Mouse (Mus musculus): ENCODE results near the gene Mybpc1. TPM values are rescaled to one million over a fixed set of nuclear protein-coding genes. Genes with fewer than 3 reads are reported as not detected.

Mybpc1 gene
- polyA plus RNA-seq, 1 experiment from 2014 or later: 9.6 TPM

- Histone ChIP-seq H3K9me3 (replicated peaks; ENCODE audit: control insufficient read depth, low read length) (no peaks in the 10 kb centered on the region), H3K27ac (ENCODE audit: low read length) (no peak overlapping the region; the same call in 1 of the 2 replicates), H3K36me3 (ENCODE audit: control insufficient read depth, insufficient read depth) (no peaks in the 10 kb centered on the region), H3K27me3 (ENCODE audit: control insufficient read depth, insufficient read depth, low read length) (no peaks in the 10 kb centered on the region), H3K4me2 (ENCODE audit: low read depth, low read length) (peak overlapping the region; percentile 67; the same call in 1 of the 2 replicates), H3K4me3 (ENCODE audit: low read length) (no peak overlapping the region), H3K9ac (ENCODE audit: low read length) (no peak overlapping the region; the same call in 1 of the 2 replicates), H3K4me1 (ENCODE audit: control insufficient read depth, insufficient read depth, low read length) (peaks cover 13% of the 10 kb centered on the region)
- ATAC-seq (replicated peaks; ENCODE audit: extremely low read depth, insufficient read depth, low FRiP score): no peak
- WGBS: 69% methylated on average over 3 of the region's 3 CpGs
Measured at GRCm38 (mm10) chr10:88504481-88504880, 100.5 kb downstream of the Mybpc1 start.

GRCm38 (mm10) chr10:88503421-88504314 lies 101.3 kb downstream of the Mybpc1 start, which contains the start of gene Chpt1:
Gene Chpt1, minus strand, starts transcription at chr10:88504073.
- peak; percentile 96 for ATAC-seq (replicated peaks; ENCODE audit: extremely low read depth, insufficient read depth, low FRiP score)

GRCm38 (mm10) chr10:88502919-88503318 lies 102.0 kb downstream of the Mybpc1 start:
- H3K4me2 ChIP-seq (ENCODE audit: low read depth, low read length): peak overlapping the region; percentile 88
- no peak overlapping the region; the same call in 1 of the 2 replicates for H3K27ac ChIP-seq (ENCODE audit: low read length)
- H3K4me1 ChIP-seq (ENCODE audit: control insufficient read depth, insufficient read depth, low read length): peaks cover 13% of the 10 kb centered on the region
- no peak for ATAC-seq (replicated peaks; ENCODE audit: extremely low read depth, insufficient read depth, low FRiP score)
- H3K9ac ChIP-seq (ENCODE audit: low read length): peak overlapping the region; percentile 92
- no peaks in the 10 kb centered on the region for H3K27me3 ChIP-seq (ENCODE audit: control insufficient read depth, insufficient read depth, low read length)
- H3K9me3 ChIP-seq (replicated peaks; ENCODE audit: control insufficient read depth, low read length): no peaks in the 10 kb centered on the region
- 27% methylated on average over 4 of the region's 4 CpGs for WGBS
- peak overlapping the region; percentile 84 for H3K4me3 ChIP-seq (ENCODE audit: low read length)
- H3K36me3 ChIP-seq (ENCODE audit: control insufficient read depth, insufficient read depth): no peaks in the 10 kb centered on the region

More at GRCm38 (mm10) chr10:88503421-88504314, 101.3 kb downstream of the Mybpc1 start, which contains the start of gene Chpt1:
- Histone ChIP-seq H3K36me3 (ENCODE audit: control insufficient read depth, insufficient read depth) (no peaks in the 10 kb centered on the region), H3K27me3 (ENCODE audit: control insufficient read depth, insufficient read depth, low read length) (no peaks in the 10 kb centered on the region), H3K4me1 (ENCODE audit: control insufficient read depth, insufficient read depth, low read length) (peaks cover 13% of the 10 kb centered on the region), H3K9me3 (replicated peaks; ENCODE audit: control insufficient read depth, low read length) (no peaks in the 10 kb centered on the region), H3K4me3 (ENCODE audit: low read length) (peak within 1 kb of the TSS; percentile 84), H3K4me2 (ENCODE audit: low read depth, low read length) (peak within 1 kb of the TSS; percentile 88), H3K9ac (ENCODE audit: low read length) (peak within 1 kb of the TSS; percentile 92), H3K27ac (ENCODE audit: low read length) (peak within 1 kb of the TSS; percentile 77)
- under 1% methylated on average over 50 of the region's 80 CpGs for WGBS

- Histone ChIP-seq H3K4me3 (ENCODE audit: low read length) (peak overlapping the region; percentile 13; the same call in 1 of the 2 replicates), H3K27me3 (ENCODE audit: control insufficient read depth, insufficient read depth, low read length) (no peaks in the 10 kb centered on the region), H3K4me1 (ENCODE audit: control insufficient read depth, insufficient read depth, low read length) (peaks cover 13% of the 10 kb centered on the region), H3K4me2 (ENCODE audit: low read depth, low read length) (peak overlapping the region; percentile 88), H3K9me3 (replicated peaks; ENCODE audit: control insufficient read depth, low read length) (no peaks in the 10 kb centered on the region), H3K27ac (ENCODE audit: low read length) (no peak overlapping the region), H3K9ac (ENCODE audit: low read length) (no peak overlapping the region; the same call in 1 of the 2 replicates), H3K36me3 (ENCODE audit: control insufficient read depth, insufficient read depth) (no peaks in the 10 kb centered on the region)
- ATAC-seq (replicated peaks; ENCODE audit: extremely low read depth, insufficient read depth, low FRiP score): no peak
- 53% methylated on average over 13 of the region's 13 CpGs for whole genome bisulfite sequencing
Measured at GRCm38 (mm10) chr10:88501886-88502765, 102.8 kb downstream of the Mybpc1 start.

- Histone ChIP-seq H3K9me3 (replicated peaks; ENCODE audit: control insufficient read depth, low read length) (no peaks in the 10 kb centered on the region), H3K9ac (ENCODE audit: low read length) (no peak overlapping the region), H3K4me2 (ENCODE audit: low read depth, low read length) (no peak overlapping the region), H3K27ac (ENCODE audit: low read length) (no peak overlapping the region), H3K36me3 (ENCODE audit: control insufficient read depth, insufficient read depth) (no peaks in the 10 kb centered on the region), H3K4me3 (ENCODE audit: low read length) (no peak overlapping the region), H3K27me3 (ENCODE audit: control insufficient read depth, insufficient read depth, low read length) (no peaks in the 10 kb centered on the region), H3K4me1 (ENCODE audit: control insufficient read depth, insufficient read depth, low read length) (peaks cover 13% of the 10 kb centered on the region)
- ATAC-seq (replicated peaks; ENCODE audit: extremely low read depth, insufficient read depth, low FRiP score): no peak
- WGBS: 52% methylated on average over 10 of the region's 10 CpGs
Measured at GRCm38 (mm10) chr10:88501370-88501769, 103.6 kb downstream of the Mybpc1 start.

GRCm38 (mm10) chr10:88499993-88500392 lies 105.0 kb downstream of the Mybpc1 start:
- H3K4me3 ChIP-seq (ENCODE audit: low read length): no peak overlapping the region
- ATAC-seq (replicated peaks; ENCODE audit: extremely low read depth, insufficient read depth, low FRiP score): no peak
- no peak overlapping the region for H3K27ac ChIP-seq (ENCODE audit: low read length)
- H3K27me3 ChIP-seq (ENCODE audit: control insufficient read depth, insufficient read depth, low read length): no peaks in the 10 kb centered on the region
- no peaks in the 10 kb centered on the region for H3K9me3 ChIP-seq (replicated peaks; ENCODE audit: control insufficient read depth, low read length)
- no peak overlapping the region for H3K4me2 ChIP-seq (ENCODE audit: low read depth, low read length)
- 78% methylated on average over 5 of the region's 5 CpGs for WGBS
- no peaks in the 10 kb centered on the region for H3K36me3 ChIP-seq (ENCODE audit: control insufficient read depth, insufficient read depth)
- peaks cover 13% of the 10 kb centered on the region for H3K4me1 ChIP-seq (ENCODE audit: control insufficient read depth, insufficient read depth, low read length)
- no peak overlapping the region for H3K9ac ChIP-seq (ENCODE audit: low read length)

- no peak overlapping the region for H3K4me2 ChIP-seq (ENCODE audit: low read depth, low read length)
Measured at GRCm38 (mm10) chr10:88496864-88497564, 107.9 kb downstream of the Mybpc1 start.

GRCm38 (mm10) chr10:88494959-88495587 lies 109.9 kb downstream of the Mybpc1 start:
- H3K27me3 ChIP-seq (ENCODE audit: control insufficient read depth, insufficient read depth, low read length): no peaks in the 10 kb centered on the region
- H3K36me3 ChIP-seq (ENCODE audit: control insufficient read depth, insufficient read depth): no peaks in the 10 kb centered on the region
- H3K9ac ChIP-seq (ENCODE audit: low read length): no peak overlapping the region
- no peak overlapping the region for H3K4me3 ChIP-seq (ENCODE audit: low read length)
- whole genome bisulfite sequencing: 76% methylated on average over 4 of the region's 4 CpGs
- no peak for ATAC-seq (replicated peaks; ENCODE audit: extremely low read depth, insufficient read depth, low FRiP score)
- no peaks in the 10 kb centered on the region for H3K9me3 ChIP-seq (replicated peaks; ENCODE audit: control insufficient read depth, low read length)
- no peak overlapping the region for H3K27ac ChIP-seq (ENCODE audit: low read length)
- no peaks in the 10 kb centered on the region for H3K4me1 ChIP-seq (ENCODE audit: control insufficient read depth, insufficient read depth, low read length)
- H3K4me2 ChIP-seq (ENCODE audit: low read depth, low read length): no peak overlapping the region

More at GRCm38 (mm10) chr10:88496864-88497564, 107.9 kb downstream of the Mybpc1 start:
- no peak overlapping the region for H3K4me3 ChIP-seq (ENCODE audit: low read length)
- no peaks in the 10 kb centered on the region for H3K36me3 ChIP-seq (ENCODE audit: control insufficient read depth, insufficient read depth)
- no peak for ATAC-seq (replicated peaks; ENCODE audit: extremely low read depth, insufficient read depth, low FRiP score)
- H3K27ac ChIP-seq (ENCODE audit: low read length): no peak overlapping the region
- WGBS: 70% methylated on average over 11 of the region's 11 CpGs
- H3K9me3 ChIP-seq (replicated peaks; ENCODE audit: control insufficient read depth, low read length): no peaks in the 10 kb centered on the region
- H3K27me3 ChIP-seq (ENCODE audit: control insufficient read depth, insufficient read depth, low read length): no peaks in the 10 kb centered on the region
- peaks cover 7% of the 10 kb centered on the region; the same call in 1 of the 2 replicates for H3K4me1 ChIP-seq (ENCODE audit: control insufficient read depth, insufficient read depth, low read length)
- H3K9ac ChIP-seq (ENCODE audit: low read length): no peak overlapping the region
